Mouse (Mus musculus) lung, embryonic 16.5 days (tissue): Measurements from ENCODE around the gene Fam240a. TPM values are rescaled to one million over a fixed set of nuclear protein-coding genes. Genes with fewer than 3 reads are reported as not detected.

Experiments used
- ATAC-seq: fragments of 200-750 bp; cut with Nextera tagmentation; 2 replicates; pipeline ENCODE4 v1.8.0; 2017; ENCODE audit warnings: low read depth, mild to moderate bottlenecking, moderate library complexity
- H3K27ac ChIP-seq: fragments of 300-500 bp; sonication (generic); 2 replicates; pipeline ENCODE4 v1.5.1; 2014; ENCODE audit warnings: mild to moderate bottlenecking, control low read depth, low read length
- H3K27me3 ChIP-seq: fragments of 300-500 bp; sonication (generic); 2 replicates; pipeline ENCODE4 v1.6.1; 2014; ENCODE audit warnings: low read depth, low read length, mixed read lengths; ENCODE audit not compliant: control insufficient read depth, insufficient read depth
- H3K36me3 ChIP-seq: fragments of 300-500 bp; sonication (generic); 2 replicates; pipeline ENCODE4 v1.6.1; 2014; ENCODE audit warnings: low read length; ENCODE audit not compliant: control insufficient read depth, insufficient read depth
- H3K4me1 ChIP-seq: fragments of 300-500 bp; sonication (generic); replicated peaks from 2 replicates; pipeline ENCODE4 v1.6.1; 2014; ENCODE audit warnings: low read length, mixed read lengths; ENCODE audit not compliant: control insufficient read depth, insufficient read depth
- H3K4me2 ChIP-seq: fragments of 300-500 bp; sonication (generic); 2 replicates; pipeline ENCODE4 v1.6.1; 2014; ENCODE audit warnings: low read depth, low read length, control low read depth
- H3K4me3 ChIP-seq: fragments of 300-500 bp; sonication (generic); 2 replicates; pipeline ENCODE4 v1.5.1; 2014; ENCODE audit warnings: mild to moderate bottlenecking, low read length, control low read depth
- H3K9ac ChIP-seq: fragments of 300-500 bp; sonication (generic); 2 replicates; pipeline ENCODE4 v1.6.1; 2014; ENCODE audit warnings: low read length, control low read depth
- H3K9me3 ChIP-seq: fragments of 300-500 bp; sonication (generic); 2 replicates; pipeline ENCODE4 v1.6.1; 2016; ENCODE audit warnings: low read length; ENCODE audit not compliant: control insufficient read depth
- WGBS: fragments of 180-500 bp; shearing (Covaris S2); extraction: QIAGEN DNeasy Blood & Tissue Kit; methylation state at CpG from one replicate; pipeline ENCODE4 v1.1.7; 2014; 5-methylcytosine and 5-hydroxymethylcytosine counted together
- polyA plus RNA-seq: library from polyadenylated mRNA; unstranded; fragments of >200 nt; fragmentation: Nextera tagmentation; extraction: Ambion mirVana; gene quantifications from 2 replicates; pipeline ENCODE4 v1.2.1, GENCODE M21; 2015

The Fam240a gene
- polyA plus RNA-seq, 1 experiment from 2014 or later, result not detected

- no peaks in the 10 kb centered on the region for H3K36me3 ChIP-seq
- no peaks in the 10 kb centered on the region for H3K4me1 ChIP-seq
- H3K27me3 ChIP-seq, result no peaks in the 10 kb centered on the region
- no peaks in the 10 kb centered on the region for H3K9me3 ChIP-seq
- WGBS, result 17% methylated on average over 7 of the region's 7 CpGs
- no peak overlapping the region for H3K4me3 ChIP-seq
- no peak overlapping the region for H3K9ac ChIP-seq
- no peak overlapping the region for H3K27ac ChIP-seq
- H3K4me2 ChIP-seq, result no peak overlapping the region
- ATAC-seq, result no peak
Measured at GRCm38 (mm10) chr9:110922759-110923158, 6.1 kb upstream of the Fam240a start.

DNA sequence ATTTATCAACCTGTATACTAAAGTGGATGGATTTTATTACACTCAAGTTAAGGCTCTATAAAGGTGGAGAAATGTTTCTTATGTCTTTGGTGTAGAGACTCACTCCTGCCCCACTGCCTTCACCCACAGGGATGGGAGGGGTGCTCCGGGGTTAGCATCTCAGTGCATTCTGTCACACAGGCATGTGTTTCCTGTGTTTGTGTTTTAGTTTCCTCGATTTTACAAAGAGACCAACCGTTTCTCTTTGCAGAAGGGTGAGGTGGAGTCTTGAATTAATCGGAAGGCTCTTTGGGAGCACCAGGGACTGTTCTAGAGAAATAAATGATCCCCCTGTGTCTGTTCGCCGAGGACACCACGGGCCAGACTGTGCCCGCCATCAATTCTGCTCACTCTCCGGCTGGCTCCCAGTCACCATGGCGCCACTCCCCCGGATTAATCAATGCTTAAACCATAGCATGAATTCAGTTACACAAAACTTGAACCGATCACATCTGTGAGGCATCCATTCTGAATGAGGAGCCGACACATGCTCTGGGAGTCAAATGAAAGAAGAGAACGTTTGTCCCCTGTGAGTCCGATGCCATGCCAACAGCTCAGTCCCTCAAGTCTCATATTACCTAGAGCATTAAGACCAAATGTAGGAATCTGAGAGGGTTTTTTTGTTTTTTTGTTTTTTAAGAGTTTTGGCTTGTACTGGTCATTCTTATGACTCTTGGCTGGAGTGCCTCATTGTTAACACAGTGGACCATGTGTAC is 4.2 kb upstream of the Fam240a start:
- no peaks in the 10 kb centered on the region for H3K4me1 ChIP-seq
- no peaks in the 10 kb centered on the region for H3K27me3 ChIP-seq
- 51% methylated on average over 15 of the region's 15 CpGs for WGBS
- no peaks in the 10 kb centered on the region for H3K9me3 ChIP-seq
- H3K27ac ChIP-seq, result peak overlapping the region; percentile 56; the same call in 1 of the 2 replicates
- ATAC-seq, result peak; percentile 43; the same call in 1 of the 2 replicates
- peak overlapping the region; percentile 5; the same call in 1 of the 2 replicates for H3K4me2 ChIP-seq
- H3K36me3 ChIP-seq, result no peaks in the 10 kb centered on the region
- H3K9ac ChIP-seq, result 0 out of 2 replicates have a peak overlapping the region, but pooled peaks have one; percentile 13
- no peak overlapping the region for H3K4me3 ChIP-seq

DNA sequence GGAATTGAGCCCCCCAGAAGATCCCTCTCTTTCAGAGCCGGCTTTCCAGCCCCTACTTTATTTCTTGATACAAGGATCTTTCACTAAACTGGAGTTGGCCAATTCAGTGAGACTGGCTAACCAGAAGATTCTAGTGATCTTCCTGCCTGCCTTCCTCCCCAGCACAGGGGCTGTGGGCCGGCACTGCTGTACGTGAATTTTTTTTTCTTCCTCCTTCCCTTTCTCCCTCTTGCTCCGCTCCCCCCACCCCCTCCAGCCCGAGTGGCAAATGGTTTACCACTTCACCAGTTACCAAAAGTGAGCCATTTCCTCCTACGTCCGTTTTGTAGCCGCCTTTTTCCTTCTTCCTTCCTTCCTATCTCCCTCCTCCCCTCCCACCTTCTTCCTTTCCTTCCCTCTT is 1.2 kb downstream of the Fam240a start:
- no peak overlapping the region for H3K4me3 ChIP-seq
- no peak for ATAC-seq
- no peaks in the 10 kb centered on the region for H3K27me3 ChIP-seq
- H3K36me3 ChIP-seq, result no peaks in the 10 kb centered on the region
- 51% methylated on average over 8 of the region's 8 CpGs for WGBS
- H3K9ac ChIP-seq, result no peak overlapping the region
- H3K27ac ChIP-seq, result no peak overlapping the region
- H3K9me3 ChIP-seq, result no peaks in the 10 kb centered on the region
- H3K4me1 ChIP-seq, result no peaks in the 10 kb centered on the region
- H3K4me2 ChIP-seq, result no peak overlapping the region

DNA sequence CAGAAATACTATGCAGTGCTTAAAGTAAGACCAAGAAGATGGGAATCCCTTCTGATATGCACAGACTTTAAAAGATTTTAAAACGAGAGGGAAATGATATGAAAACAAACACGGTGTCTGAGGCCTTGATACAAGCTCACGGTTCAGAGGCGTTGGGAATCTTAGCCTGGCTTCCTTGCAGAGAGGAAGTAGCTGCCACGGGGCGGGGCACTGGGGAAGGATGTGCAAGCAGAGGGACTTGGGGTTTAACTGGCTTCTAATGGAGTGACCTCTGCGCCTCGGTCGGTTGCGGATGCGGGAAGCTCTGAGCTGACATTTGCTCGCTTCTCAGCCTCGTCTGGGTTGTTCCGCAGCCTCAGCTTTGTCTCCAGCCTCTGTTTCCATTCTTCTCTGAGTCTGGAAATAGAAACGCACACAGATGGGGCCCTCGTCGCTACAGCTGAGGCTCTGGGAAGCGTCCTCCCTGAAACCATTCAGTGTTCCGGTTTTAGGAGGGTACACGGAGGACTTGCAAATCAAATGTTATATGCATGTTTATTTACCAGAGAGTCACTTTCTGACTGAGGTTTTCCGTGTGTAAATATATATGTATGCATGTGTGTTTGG is 1.9 kb downstream of the Fam240a start:
- no peak overlapping the region for H3K27ac ChIP-seq
- no peaks in the 10 kb centered on the region for H3K27me3 ChIP-seq
- H3K9ac ChIP-seq, result no peak overlapping the region
- H3K9me3 ChIP-seq, result no peaks in the 10 kb centered on the region
- ATAC-seq, result no peak
- H3K4me2 ChIP-seq, result no peak overlapping the region
- WGBS, result 51% methylated on average over 21 of the region's 21 CpGs
- no peaks in the 10 kb centered on the region for H3K4me1 ChIP-seq
- no peaks in the 10 kb centered on the region for H3K36me3 ChIP-seq
- no peak overlapping the region for H3K4me3 ChIP-seq

DNA sequence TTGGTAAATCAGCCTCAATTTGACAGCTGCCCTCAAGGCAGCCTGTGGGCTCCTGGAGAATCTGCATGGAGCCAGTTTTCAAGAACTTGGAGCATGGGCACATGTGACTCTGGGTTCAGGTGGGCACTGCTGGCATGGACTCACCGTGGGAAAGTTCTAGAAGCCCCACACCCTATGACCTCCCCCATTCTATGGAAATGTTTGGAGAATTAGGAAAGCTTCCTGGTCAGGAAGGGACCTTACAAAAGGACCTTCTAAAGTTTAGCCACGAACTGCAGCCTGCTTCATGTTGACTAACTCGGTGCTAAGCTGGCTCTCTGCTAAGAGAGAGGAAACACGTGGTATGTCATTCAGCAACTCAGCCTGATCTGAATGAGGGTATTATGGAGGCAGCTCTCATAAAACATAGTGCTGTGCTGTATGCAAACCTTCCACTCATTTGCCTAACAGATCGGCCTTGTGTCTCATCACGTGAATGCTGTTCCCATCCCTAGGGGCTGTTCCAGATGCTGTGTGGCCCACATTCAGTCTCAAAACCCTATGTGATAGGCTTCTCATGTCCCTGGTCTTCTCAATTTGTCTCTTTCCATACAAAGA is 7.2 kb downstream of the Fam240a start:
- no peak overlapping the region for H3K9ac ChIP-seq
- 67% methylated on average over 6 of the region's 6 CpGs for WGBS
- no peak for ATAC-seq
- H3K4me2 ChIP-seq, result no peak overlapping the region
- H3K4me1 ChIP-seq, result no peaks in the 10 kb centered on the region
- H3K27me3 ChIP-seq, result no peaks in the 10 kb centered on the region
- H3K4me3 ChIP-seq, result no peak overlapping the region
- H3K36me3 ChIP-seq, result no peaks in the 10 kb centered on the region
- H3K9me3 ChIP-seq, result no peaks in the 10 kb centered on the region
- no peak overlapping the region for H3K27ac ChIP-seq

DNA sequence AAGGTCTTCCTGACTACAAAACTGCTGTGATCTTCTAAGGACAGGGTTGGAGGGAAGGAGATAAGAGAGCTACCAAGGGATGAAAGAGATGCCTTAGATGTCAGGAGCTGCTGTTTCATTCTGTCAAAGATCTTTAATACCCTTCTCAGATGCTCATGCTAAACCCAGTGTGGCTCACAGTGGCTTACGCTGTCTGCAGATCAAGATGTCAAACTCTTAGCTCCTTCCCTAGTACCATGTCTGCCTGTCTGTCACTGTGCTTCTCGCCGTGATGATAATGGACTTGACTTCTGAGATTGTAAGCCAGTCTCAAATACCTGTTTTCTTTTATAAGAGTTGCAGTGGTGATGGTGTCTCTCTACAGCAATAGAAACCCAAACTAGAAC is 8.0 kb downstream of the Fam240a start:
- no peaks in the 10 kb centered on the region for H3K4me1 ChIP-seq
- no peak overlapping the region for H3K4me2 ChIP-seq
- no peak overlapping the region for H3K9ac ChIP-seq
- 94% methylated on average over 3 of the region's 3 CpGs for WGBS
- H3K27me3 ChIP-seq, result no peaks in the 10 kb centered on the region
- no peak overlapping the region for H3K27ac ChIP-seq
- H3K9me3 ChIP-seq, result no peaks in the 10 kb centered on the region
- ATAC-seq, result no peak
- no peak overlapping the region for H3K4me3 ChIP-seq
- no peaks in the 10 kb centered on the region for H3K36me3 ChIP-seq

GRCm38 (mm10) chr9:110907838-110908630 is 8.6 kb downstream of the Fam240a start:
- H3K9ac ChIP-seq, result no peak overlapping the region
- no peak for ATAC-seq
- 74% methylated on average over 4 of the region's 4 CpGs for WGBS
- no peaks in the 10 kb centered on the region for H3K4me1 ChIP-seq
- H3K27me3 ChIP-seq, result no peaks in the 10 kb centered on the region
- H3K4me2 ChIP-seq, result no peak overlapping the region
- no peaks in the 10 kb centered on the region for H3K36me3 ChIP-seq
- no peaks in the 10 kb centered on the region for H3K9me3 ChIP-seq
- H3K27ac ChIP-seq, result no peak overlapping the region
- no peak overlapping the region for H3K4me3 ChIP-seq

DNA sequence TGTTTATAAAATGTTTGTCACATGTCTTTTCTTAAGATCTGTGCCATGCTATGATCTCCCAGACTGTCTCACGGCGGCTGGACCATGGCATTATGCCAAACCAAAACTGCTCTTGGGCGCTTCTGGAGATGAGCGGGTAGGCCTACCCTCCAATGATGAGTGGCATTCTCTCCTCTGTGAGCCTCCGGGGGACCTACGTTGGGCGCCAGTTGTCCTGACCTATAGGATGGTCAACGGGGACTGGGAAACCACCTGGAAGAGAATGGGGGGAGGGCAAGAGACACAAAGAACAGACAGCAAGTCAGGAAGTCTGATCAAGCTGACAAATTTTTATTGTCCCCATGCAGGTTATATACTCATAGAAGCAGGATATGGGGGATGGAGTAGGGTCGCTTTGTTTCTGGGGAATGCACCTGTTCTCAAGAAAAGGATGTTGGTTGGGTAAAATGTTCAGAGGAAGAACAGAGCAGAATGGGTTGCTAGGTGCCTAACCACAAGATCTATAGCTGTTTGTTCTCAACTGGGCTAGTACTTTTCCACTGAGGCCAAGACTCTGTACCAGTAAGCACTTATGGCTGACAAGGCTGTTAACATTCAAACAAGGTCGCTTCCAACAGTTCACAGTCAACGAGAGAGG is 9.3 kb downstream of the Fam240a start:
- H3K9me3 ChIP-seq, result no peaks in the 10 kb centered on the region
- 86% methylated on average over 11 of the region's 11 CpGs for WGBS
- no peaks in the 10 kb centered on the region for H3K27me3 ChIP-seq
- H3K4me3 ChIP-seq, result no peak overlapping the region
- no peak overlapping the region for H3K4me2 ChIP-seq
- H3K36me3 ChIP-seq, result no peaks in the 10 kb centered on the region
- no peak overlapping the region for H3K27ac ChIP-seq
- no peak overlapping the region for H3K9ac ChIP-seq
- no peak for ATAC-seq
- no peaks in the 10 kb centered on the region for H3K4me1 ChIP-seq
